Mouse (Mus musculus): ENCODE data around the gene Pdrg1.

DNA sequence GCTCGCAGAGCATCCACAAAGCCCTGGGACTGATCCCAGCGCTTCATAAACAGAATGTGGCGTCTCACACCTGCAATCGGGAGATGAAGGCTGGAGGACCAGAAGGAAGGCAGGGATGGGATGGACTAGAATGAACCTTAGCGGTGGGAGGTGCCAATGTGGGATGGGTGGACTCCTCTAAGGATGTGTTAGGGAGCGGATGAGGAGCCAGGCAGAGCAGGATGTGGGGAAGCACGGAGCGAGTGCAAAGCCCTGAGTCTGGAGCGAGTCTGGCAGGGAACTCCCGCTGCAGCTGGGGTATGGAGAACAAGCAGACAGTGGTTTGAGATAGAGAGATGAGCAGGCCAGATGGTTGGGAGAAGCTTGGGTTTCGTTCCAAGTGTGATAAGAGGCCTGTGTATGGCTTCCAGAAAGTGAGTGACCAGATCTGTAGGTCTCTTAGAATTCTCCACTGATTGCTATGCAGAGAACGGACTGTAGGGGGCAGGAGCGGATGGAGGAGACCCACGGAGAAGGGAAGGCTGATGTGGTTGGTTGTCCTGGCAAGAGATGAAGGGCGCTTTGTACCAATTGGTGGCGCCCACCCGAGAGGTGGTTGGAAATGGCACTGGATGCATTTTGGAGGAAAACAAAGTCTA lies 32.7 kb upstream of the Pdrg1 start:
- peak; percentile 81 for TF ChIP-seq CTCF (IDR thresholded peaks at IDR 0.05; ENCODE audit: low read depth)
- TF ChIP-seq EP300 (IDR thresholded peaks at IDR 0.05; ENCODE audit: low read depth) = no peak
